Mouse (Mus musculus): ENCODE measurements around the gene Ankrd44. TPM values are rescaled to one million over a fixed set of nuclear protein-coding genes. Genes with fewer than 3 reads are reported as not detected.
A peak's percentile ranks its signal among the peaks of the same experiment; 100 is the strongest.

Ankrd44 gene
- polyA plus RNA-seq, 1 experiment, result 73.9 TPM

DNA sequence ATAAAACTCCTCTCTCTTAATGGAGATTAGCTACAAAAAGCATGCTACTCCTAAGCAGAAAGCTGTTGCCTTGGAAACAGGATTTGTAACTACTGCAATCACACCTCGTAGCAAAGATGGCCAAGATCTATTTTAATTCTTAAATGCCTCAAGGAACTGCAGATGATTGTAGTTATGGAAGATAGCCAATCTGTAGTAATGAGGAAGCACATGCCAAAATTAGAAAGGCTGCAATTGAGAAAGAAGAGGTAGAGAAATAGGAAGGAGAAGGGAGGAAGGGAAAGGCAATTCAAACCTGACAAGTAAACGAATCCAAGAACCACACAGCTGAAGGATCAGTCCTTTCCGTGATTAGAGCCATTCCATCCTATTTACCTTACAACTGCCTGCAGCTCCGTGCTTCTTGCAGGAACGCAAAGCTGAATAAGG lies 27.5 kb downstream of the Ankrd44 start:
- Histone ChIP-seq H3K27ac (ENCODE audit: insufficient read depth, low read depth, low read length) (peak overlapping the region; percentile 35), H3K4me3 (ENCODE audit: insufficient read depth, low read length) (no peak overlapping the region), H3K4me1 (ENCODE audit: control insufficient read depth, insufficient read depth, low read length) (peaks cover 41% of the 10 kb centered on the region)
- TF ChIP-seq CTCF (IDR thresholded peaks at IDR 0.05; ENCODE audit: low read depth, low read length) (no peak), POLR2A (IDR thresholded peaks at IDR 0.05; ENCODE audit: borderline replicate concordance, low read depth, low read length) (no peak)

DNA sequence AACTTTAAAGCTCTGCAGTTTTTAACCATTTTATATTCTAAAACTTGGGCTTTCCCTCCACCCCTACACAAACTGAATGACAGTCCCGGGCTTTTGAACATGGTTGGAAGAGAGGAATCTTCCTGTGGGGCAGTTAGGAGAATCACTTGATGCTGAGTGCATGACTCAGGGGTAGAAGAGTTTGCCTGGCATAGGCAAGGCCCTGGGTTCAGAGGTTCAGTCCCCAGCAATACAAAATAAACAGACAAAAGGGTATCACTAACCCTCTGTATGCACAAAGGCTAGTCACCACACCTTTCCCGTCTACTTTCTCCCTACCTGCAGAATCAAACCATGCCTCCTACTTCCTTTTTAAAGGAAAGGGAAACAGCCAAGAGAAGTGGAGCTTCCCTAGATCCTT lies 28.5 kb downstream of the Ankrd44 start:
- H3K4me1 ChIP-seq (ENCODE audit: control insufficient read depth, insufficient read depth, low read length), result peaks cover 41% of the 10 kb centered on the region
- TF ChIP-seq POLR2A (IDR thresholded peaks at IDR 0.05; ENCODE audit: borderline replicate concordance, low read depth, low read length) (no peak), CTCF (IDR thresholded peaks at IDR 0.05; ENCODE audit: low read depth, low read length) (no peak)
- no peak overlapping the region for H3K27ac ChIP-seq (ENCODE audit: insufficient read depth, low read depth, low read length)
- no peak overlapping the region for H3K4me3 ChIP-seq (ENCODE audit: insufficient read depth, low read length)

- no peak overlapping the region; the same call in 1 of the 2 replicates for H3K27ac ChIP-seq (ENCODE audit: insufficient read depth, low read depth, low read length)
- peaks cover 35% of the 10 kb centered on the region for H3K4me1 ChIP-seq (ENCODE audit: control insufficient read depth, insufficient read depth, low read length)
- TF ChIP-seq CTCF (IDR thresholded peaks at IDR 0.05; ENCODE audit: low read depth, low read length) (no peak), POLR2A (IDR thresholded peaks at IDR 0.05; ENCODE audit: borderline replicate concordance, low read depth, low read length) (no peak)
- peak overlapping the region; percentile 5; the same call in 1 of the 2 replicates for H3K4me3 ChIP-seq (ENCODE audit: insufficient read depth, low read length)
These were observed 29.8 kb downstream of the Ankrd44 start for GRCm38 (mm10) chr1:54896109-54897085.

DNA sequence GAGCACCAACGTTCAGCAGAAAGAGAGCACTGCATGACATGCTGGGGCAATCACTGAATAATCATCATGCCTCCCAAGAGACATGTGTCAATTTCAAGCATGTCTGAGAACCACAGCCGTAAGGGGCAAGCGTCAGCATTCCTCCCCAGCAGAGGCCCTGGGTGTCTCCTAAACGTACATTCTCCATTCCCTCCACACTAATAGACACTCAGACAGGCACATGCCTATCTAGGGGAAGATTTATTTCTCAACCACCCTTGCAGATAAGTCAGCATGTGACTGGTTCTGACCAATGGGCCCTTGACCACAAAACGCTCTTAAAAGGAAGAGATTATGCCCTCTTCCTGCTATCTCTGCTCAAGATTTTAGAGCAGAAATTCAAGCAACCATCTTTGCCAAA lies 37.7 kb downstream of the Ankrd44 start:
- H3K27ac ChIP-seq (ENCODE audit: insufficient read depth, low read depth, low read length), result peak overlapping the region; percentile 63
- H3K4me1 ChIP-seq (ENCODE audit: control insufficient read depth, insufficient read depth, low read length), result peaks cover 18% of the 10 kb centered on the region
- H3K4me3 ChIP-seq (ENCODE audit: insufficient read depth, low read length), result no peak overlapping the region
- TF ChIP-seq CTCF (IDR thresholded peaks at IDR 0.05; ENCODE audit: low read depth, low read length), result no peak

- TF ChIP-seq CTCF (IDR thresholded peaks at IDR 0.05; ENCODE audit: low read depth, low read length) (no peak), POLR2A (IDR thresholded peaks at IDR 0.05; ENCODE audit: borderline replicate concordance, low read depth, low read length) (no peak)
- peaks cover 23% of the 10 kb centered on the region for H3K4me1 ChIP-seq (ENCODE audit: control insufficient read depth, insufficient read depth, low read length)
- no peak overlapping the region for H3K4me3 ChIP-seq (ENCODE audit: insufficient read depth, low read length)
- H3K27ac ChIP-seq (ENCODE audit: insufficient read depth, low read depth, low read length), result peak overlapping the region; percentile 63
These were observed 38.3 kb downstream of the Ankrd44 start for GRCm38 (mm10) chr1:54887873-54888272.

- peaks cover 9% of the 10 kb centered on the region for H3K4me1 ChIP-seq (ENCODE audit: control insufficient read depth, insufficient read depth, low read length)
- TF ChIP-seq POLR2A (IDR thresholded peaks at IDR 0.05; ENCODE audit: borderline replicate concordance, low read depth, low read length) (no peak), CTCF (IDR thresholded peaks at IDR 0.05; ENCODE audit: low read depth, low read length) (no peak)
- no peak overlapping the region for H3K27ac ChIP-seq (ENCODE audit: insufficient read depth, low read depth, low read length)
- H3K4me3 ChIP-seq (ENCODE audit: insufficient read depth, low read length), result no peak overlapping the region
These were observed 43.2 kb downstream of the Ankrd44 start for GRCm38 (mm10) chr1:54882856-54883467.

DNA sequence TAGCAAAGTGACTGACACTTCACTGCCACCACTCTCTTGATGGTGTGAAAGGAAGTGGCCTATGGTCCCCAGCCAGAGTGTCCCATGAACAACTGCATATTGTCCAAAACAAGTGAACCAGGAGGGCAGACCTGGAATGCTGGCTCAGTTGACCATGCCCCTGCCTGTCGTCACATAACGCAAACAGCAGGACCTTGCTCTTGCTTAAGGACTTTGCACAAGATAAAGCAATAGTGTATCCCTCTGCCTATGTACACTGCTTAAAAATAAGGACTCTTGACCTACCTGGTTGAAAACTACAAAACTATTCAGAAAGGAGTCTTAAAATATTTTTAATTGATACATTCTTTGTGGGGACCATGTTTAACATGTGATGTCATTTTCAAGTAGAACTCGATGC lies 44.7 kb downstream of the Ankrd44 start:
- no peak for TF ChIP-seq POLR2A (IDR thresholded peaks at IDR 0.05; ENCODE audit: borderline replicate concordance, low read depth, low read length)
- no peak for TF ChIP-seq CTCF (IDR thresholded peaks at IDR 0.05; ENCODE audit: low read depth, low read length)
- Histone ChIP-seq H3K4me1 (ENCODE audit: control insufficient read depth, insufficient read depth, low read length) (peaks cover 13% of the 10 kb centered on the region), H3K4me3 (ENCODE audit: insufficient read depth, low read length) (no peak overlapping the region), H3K27ac (ENCODE audit: insufficient read depth, low read depth, low read length) (no peak overlapping the region)

DNA sequence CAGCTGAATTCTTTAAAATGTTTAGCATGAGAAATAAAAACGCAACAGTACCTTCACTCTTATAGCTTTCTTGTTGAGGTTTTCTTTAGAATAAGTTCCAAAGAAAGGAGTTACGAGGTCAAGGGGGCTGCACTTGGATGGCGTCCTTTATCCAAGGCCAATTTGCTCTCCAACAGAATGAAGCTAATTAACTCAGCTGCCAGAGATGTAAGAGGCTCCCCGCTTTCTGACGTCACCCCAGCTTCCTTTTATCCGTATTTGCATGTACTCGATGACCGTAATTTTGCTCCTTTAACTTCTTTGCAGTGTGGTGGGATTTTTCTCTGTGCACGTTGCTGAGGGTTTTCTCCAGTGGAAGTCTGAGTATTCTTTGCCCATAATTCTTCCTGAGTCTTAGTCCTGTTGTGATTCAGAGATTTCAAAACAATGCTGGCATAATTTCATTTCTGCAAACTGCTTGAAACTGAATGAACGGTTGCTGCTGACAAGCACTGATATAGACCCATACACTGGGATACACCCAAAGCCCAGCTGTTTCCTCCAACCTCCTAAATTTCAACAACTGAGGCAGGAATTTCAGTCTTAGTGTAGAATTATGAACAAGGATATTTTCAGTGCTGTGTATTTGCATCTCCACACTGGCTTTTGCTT lies 48.6 kb downstream of the Ankrd44 start:
- Histone ChIP-seq H3K4me1 (ENCODE audit: control insufficient read depth, insufficient read depth, low read length) (peaks cover 10% of the 10 kb centered on the region), H3K27ac (ENCODE audit: insufficient read depth, low read depth, low read length) (0 out of 2 replicates have a peak overlapping the region, but pooled peaks have one; percentile 7), H3K4me3 (ENCODE audit: insufficient read depth, low read length) (peak overlapping the region; percentile 48)
- TF ChIP-seq POLR2A (IDR thresholded peaks at IDR 0.05; ENCODE audit: borderline replicate concordance, low read depth, low read length) (no peak), CTCF (IDR thresholded peaks at IDR 0.05; ENCODE audit: low read depth, low read length) (no peak)

GRCm38 (mm10) chr1:54877014-54877413 lies 49.2 kb downstream of the Ankrd44 start:
- no peak overlapping the region for H3K4me3 ChIP-seq (ENCODE audit: insufficient read depth, low read length)
- no peak overlapping the region for H3K27ac ChIP-seq (ENCODE audit: insufficient read depth, low read depth, low read length)
- peaks cover 10% of the 10 kb centered on the region for H3K4me1 ChIP-seq (ENCODE audit: control insufficient read depth, insufficient read depth, low read length)
- TF ChIP-seq POLR2A (IDR thresholded peaks at IDR 0.05; ENCODE audit: borderline replicate concordance, low read depth, low read length) (no peak), CTCF (IDR thresholded peaks at IDR 0.05; ENCODE audit: low read depth, low read length) (no peak)

Measured in bone marrow macrophage, adult 2 months (primary cell).